Mouse (Mus musculus): ENCODE data around the gene Ankrd27. TPM values are rescaled to one million over a fixed set of nuclear protein-coding genes. Genes with fewer than 3 reads are reported as not detected.

Ankrd27 gene
- total RNA-seq, 1 experiment from 2014 or later: 42.0 TPM

GRCm38 (mm10) chr7:35683409-35684122 is 97.5 kb downstream of the Ankrd27 start:
- ATAC-seq (replicated peaks; ENCODE audit: low read depth, poor library complexity, severe bottlenecking): no peak

- no peak for ATAC-seq (replicated peaks; ENCODE audit: low read depth, poor library complexity, severe bottlenecking)
These were observed 100.2 kb downstream of the Ankrd27 start for GRCm38 (mm10) chr7:35686216-35686615.

GRCm38 (mm10) chr7:35686756-35687155 is 100.7 kb downstream of the Ankrd27 start:
- ATAC-seq (replicated peaks; ENCODE audit: low read depth, poor library complexity, severe bottlenecking): peak; percentile 68; the same call in 1 of the 2 replicates

GRCm38 (mm10) chr7:35687229-35687628 is 101.2 kb downstream of the Ankrd27 start:
- no peak for ATAC-seq (replicated peaks; ENCODE audit: low read depth, poor library complexity, severe bottlenecking)

DNA sequence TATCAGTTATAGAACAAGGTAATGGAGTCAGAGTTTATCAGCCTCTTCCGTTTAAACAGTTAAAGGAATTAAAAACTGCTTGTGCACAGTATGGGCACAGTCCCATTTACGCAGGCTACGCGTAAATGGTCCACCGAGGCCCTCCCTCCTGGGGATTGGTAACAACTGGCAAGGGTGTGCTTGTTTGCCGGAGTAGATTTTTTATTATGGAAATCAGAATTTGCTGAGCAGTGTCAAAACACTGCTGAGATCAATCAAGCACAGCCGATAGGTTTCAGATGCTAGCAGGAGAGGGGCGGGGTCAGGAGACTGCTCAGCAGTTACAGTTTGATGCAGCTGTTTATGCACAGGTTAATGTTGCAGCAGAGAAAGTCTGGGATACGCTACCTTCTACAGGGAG is 102.2 kb downstream of the Ankrd27 start:
- ATAC-seq (replicated peaks; ENCODE audit: low read depth, poor library complexity, severe bottlenecking): no peak

Other genes with a start within 250 kb of the Ankrd27 start
- 12.1 and 12.5 TPM in 2 replicates for gene Faap24, start 189.4 kb upstream of the Ankrd27 start, total RNA-seq (2017)
- gene Cep89, start 189.2 kb upstream of the Ankrd27 start, total RNA-seq (2017): 10.1 and 10.6 TPM in 2 replicates
- not detected in 2 replicates for gene Slc7a9, start 137.4 kb upstream of the Ankrd27 start, total RNA-seq (2017)
- gene Tdrd12, start 48.5 kb upstream of the Ankrd27 start, total RNA-seq (2017): not detected in 2 replicates
- 50.9 and 53.3 TPM in 2 replicates for gene Nudt19, start 29.9 kb upstream of the Ankrd27 start, total RNA-seq (2017)
- gene Rgs9bp, start 662 bp upstream of the Ankrd27 start, total RNA-seq (2017): 1.4 and 2.1 TPM in 2 replicates
- 88.4 and 108 TPM in 2 replicates for gene Pdcd5, start 61.3 kb downstream of the Ankrd27 start, total RNA-seq (2017)
- 17.6 and 23.5 TPM in 2 replicates for gene Dpy19l3, start 168.2 kb downstream of the Ankrd27 start, total RNA-seq (2017)
- gene Zfp507, start 216.8 kb downstream of the Ankrd27 start, total RNA-seq (2017): 22.5 and 23.8 TPM in 2 replicates

Measured in common myeloid progenitor, adult 5-6 weeks (primary cell).